Mouse (Mus musculus) hindbrain, embryonic 11.5 days (tissue): ENCODE measurements around the gene Cwc27. TPM values are rescaled to one million over a fixed set of nuclear protein-coding genes. Genes with fewer than 3 reads are reported as not detected.
A peak's percentile ranks its signal among the peaks of the same experiment; 100 is the strongest.

ENCODE experiments used
- ATAC-seq: fragments of 200-750 bp; cut with Nextera tagmentation; 2 replicates; pipeline ENCODE4 v1.8.0; 2017; ENCODE audit warnings: mild to moderate bottlenecking, moderate TSS enrichment, moderate library complexity; ENCODE audit not compliant: low FRiP score
- DNase-seq: peaks from one replicate; pipeline ENCODE4 v3.0.0-alpha.2; 2015; ENCODE audit warnings: low spot score
- H3K27ac ChIP-seq: fragments of 300-500 bp; sonication (generic); 2 replicates; pipeline ENCODE4 v1.5.1; 2014; ENCODE audit warnings: mild to moderate bottlenecking, low read depth, low read length
- H3K27me3 ChIP-seq: fragments of 300-500 bp; sonication (generic); 2 replicates; pipeline ENCODE4 v1.6.1; 2014; ENCODE audit warnings: mild to moderate bottlenecking, low read length, moderate library complexity, mixed read lengths; ENCODE audit not compliant: control insufficient read depth, insufficient read depth
- H3K36me3 ChIP-seq: fragments of 300-500 bp; sonication (generic); 2 replicates; pipeline ENCODE4 v1.6.1; 2014; ENCODE audit warnings: mild to moderate bottlenecking, low read length, moderate library complexity, mixed read lengths; ENCODE audit not compliant: control insufficient read depth, insufficient read depth
- H3K4me1 ChIP-seq: fragments of 300-500 bp; sonication (generic); replicated peaks from 2 replicates; pipeline ENCODE4 v1.6.1; 2014; ENCODE audit warnings: low read length, mixed read lengths; ENCODE audit not compliant: control insufficient read depth, insufficient read depth
- H3K4me2 ChIP-seq: fragments of 300-500 bp; sonication (generic); replicated peaks from 2 replicates; pipeline ENCODE4 v1.6.1; 2014; ENCODE audit warnings: mild to moderate bottlenecking, low read depth, low read length
- H3K4me3 ChIP-seq: fragments of 300-500 bp; sonication (generic); 2 replicates; pipeline ENCODE4 v1.5.1; 2014; ENCODE audit warnings: low read depth, low read length
- H3K9ac ChIP-seq: fragments of 300-500 bp; sonication (generic); 2 replicates; pipeline ENCODE4 v1.6.1; 2014; ENCODE audit warnings: low read depth, low read length
- H3K9me3 ChIP-seq: fragments of 300-500 bp; sonication (generic); 2 replicates; pipeline ENCODE4 v1.6.1; 2016; ENCODE audit warnings: low read length; ENCODE audit not compliant: control insufficient read depth
- WGBS: fragments of 180-500 bp; shearing (Covaris S2); extraction: QIAGEN DNeasy Blood & Tissue Kit; methylation state at CpG from one replicate; pipeline ENCODE4 v1.1.7; 2014; 5-methylcytosine and 5-hydroxymethylcytosine counted together
- polyA plus RNA-seq: library from polyadenylated mRNA; unstranded; fragments of >200 nt; fragmentation: Nextera tagmentation; extraction: Ambion mirVana; gene quantifications from 2 replicates; pipeline ENCODE4 v1.2.1, GENCODE M21; 2014

Cwc27 gene
- polyA plus RNA-seq, 1 experiment from 2014 or later, result 33.5 TPM

- ATAC-seq (no peak), DNase-seq (peak; percentile 8)
- Histone ChIP-seq H3K4me3 (no peak overlapping the region), H3K27ac (no peak overlapping the region), H3K4me2 (no peak overlapping the region), H3K4me1 (no peaks in the 10 kb centered on the region), H3K9me3 (no peaks in the 10 kb centered on the region), H3K9ac (no peak overlapping the region), H3K36me3 (no peaks in the 10 kb centered on the region), H3K27me3 (no peaks in the 10 kb centered on the region)
- whole genome bisulfite sequencing, result 70% methylated on average over 1 of the region's 1 CpGs
Measured at GRCm38 (mm10) chr13:104681212-104681611, 135.7 kb downstream of the Cwc27 start.

GRCm38 (mm10) chr13:104661188-104661587 lies 155.8 kb downstream of the Cwc27 start:
- H3K27me3 ChIP-seq, result no peaks in the 10 kb centered on the region
- no peak overlapping the region for H3K9ac ChIP-seq
- no peak overlapping the region for H3K27ac ChIP-seq
- no peak overlapping the region for H3K4me2 ChIP-seq
- H3K9me3 ChIP-seq, result no peaks in the 10 kb centered on the region
- no peak overlapping the region for H3K4me3 ChIP-seq
- WGBS, result 89% methylated on average over 9 of the region's 9 CpGs
- no peaks in the 10 kb centered on the region for H3K4me1 ChIP-seq
- DNase-seq, result no peak
- no peak for ATAC-seq
- no peaks in the 10 kb centered on the region for H3K36me3 ChIP-seq

- no peaks in the 10 kb centered on the region for H3K36me3 ChIP-seq
- H3K4me3 ChIP-seq, result no peak overlapping the region
- ATAC-seq (no peak), DNase-seq (no peak)
- 91% methylated on average over 7 of the region's 7 CpGs for WGBS
- H3K4me1 ChIP-seq, result no peaks in the 10 kb centered on the region
- H3K9ac ChIP-seq, result no peak overlapping the region
- H3K27me3 ChIP-seq, result no peaks in the 10 kb centered on the region
- no peak overlapping the region for H3K27ac ChIP-seq
- H3K4me2 ChIP-seq, result no peak overlapping the region
- H3K9me3 ChIP-seq, result no peaks in the 10 kb centered on the region
Measured at GRCm38 (mm10) chr13:104660042-104660680, 156.8 kb downstream of the Cwc27 start.

GRCm38 (mm10) chr13:104656666-104657272 lies 160.2 kb downstream of the Cwc27 start:
- no peaks in the 10 kb centered on the region for H3K27me3 ChIP-seq
- H3K4me2 ChIP-seq, result no peak overlapping the region
- H3K9ac ChIP-seq, result no peak overlapping the region
- DNase-seq, result no peak
- H3K36me3 ChIP-seq, result no peaks in the 10 kb centered on the region
- no peaks in the 10 kb centered on the region for H3K9me3 ChIP-seq
- no peak overlapping the region for H3K4me3 ChIP-seq
- ATAC-seq, result no peak
- no peaks in the 10 kb centered on the region for H3K4me1 ChIP-seq
- 92% methylated on average over 5 of the region's 5 CpGs for WGBS
- no peak overlapping the region for H3K27ac ChIP-seq

- H3K27me3 ChIP-seq, result no peaks in the 10 kb centered on the region
- H3K36me3 ChIP-seq, result no peaks in the 10 kb centered on the region
- WGBS, result 75% methylated on average over 3 of the region's 3 CpGs
- DNase-seq (no peak), ATAC-seq (no peak)
- H3K27ac ChIP-seq, result no peak overlapping the region
- H3K9ac ChIP-seq, result no peak overlapping the region
- no peak overlapping the region for H3K4me2 ChIP-seq
- no peaks in the 10 kb centered on the region for H3K4me1 ChIP-seq
- no peak overlapping the region for H3K4me3 ChIP-seq
- no peaks in the 10 kb centered on the region for H3K9me3 ChIP-seq
Measured at GRCm38 (mm10) chr13:104655137-104655536, 161.8 kb downstream of the Cwc27 start.

GRCm38 (mm10) chr13:104651763-104652162 lies 165.2 kb downstream of the Cwc27 start:
- Histone ChIP-seq H3K4me3 (no peak overlapping the region), H3K36me3 (no peaks in the 10 kb centered on the region), H3K4me1 (no peaks in the 10 kb centered on the region), H3K4me2 (no peak overlapping the region), H3K9me3 (no peaks in the 10 kb centered on the region), H3K9ac (no peak overlapping the region), H3K27me3 (no peaks in the 10 kb centered on the region), H3K27ac (no peak overlapping the region)
- DNase-seq, result no peak
- ATAC-seq, result no peak
- WGBS, result 96% methylated on average over 2 of the region's 2 CpGs

- Histone ChIP-seq H3K9ac (no peak overlapping the region), H3K4me3 (no peak overlapping the region), H3K9me3 (no peaks in the 10 kb centered on the region), H3K4me2 (no peak overlapping the region), H3K36me3 (no peaks in the 10 kb centered on the region), H3K27ac (no peak overlapping the region), H3K27me3 (no peaks in the 10 kb centered on the region), H3K4me1 (no peaks in the 10 kb centered on the region)
- WGBS, result 90% methylated on average over 2 of the region's 2 CpGs
- DNase-seq (no peak), ATAC-seq (no peak)
Measured at GRCm38 (mm10) chr13:104650654-104651053, 166.3 kb downstream of the Cwc27 start.

GRCm38 (mm10) chr13:104650145-104650544 lies 166.8 kb downstream of the Cwc27 start:
- DNase-seq (no peak), ATAC-seq (no peak)
- Histone ChIP-seq H3K4me1 (no peaks in the 10 kb centered on the region), H3K4me2 (no peak overlapping the region), H3K27ac (no peak overlapping the region), H3K9ac (no peak overlapping the region), H3K27me3 (no peaks in the 10 kb centered on the region), H3K36me3 (no peaks in the 10 kb centered on the region), H3K4me3 (no peak overlapping the region), H3K9me3 (no peaks in the 10 kb centered on the region)
- 71% methylated on average over 5 of the region's 5 CpGs for WGBS

GRCm38 (mm10) chr13:104645778-104646425 lies 171.0 kb downstream of the Cwc27 start:
- Histone ChIP-seq H3K4me2 (no peak overlapping the region), H3K9me3 (no peaks in the 10 kb centered on the region), H3K36me3 (no peaks in the 10 kb centered on the region), H3K27me3 (no peaks in the 10 kb centered on the region), H3K4me1 (no peaks in the 10 kb centered on the region), H3K27ac (no peak overlapping the region), H3K9ac (no peak overlapping the region), H3K4me3 (no peak overlapping the region)
- DNase-seq, result no peak
- no peak for ATAC-seq
- WGBS, result 93% methylated on average over 6 of the region's 6 CpGs
